Mouse (Mus musculus) forebrain, embryonic 11.5 days (tissue): ENCODE results near the gene Mxd4. TPM values are rescaled to one million over a fixed set of nuclear protein-coding genes. Genes with fewer than 3 reads are reported as not detected.
A peak's percentile ranks its signal among the peaks of the same experiment; 100 is the strongest.

Experiments used
- ATAC-seq: fragments of 200-750 bp; cut with Nextera tagmentation; replicated peaks from 2 replicates; pipeline ENCODE4 v1.8.0; 2017; ENCODE audit warnings: moderate TSS enrichment; ENCODE audit not compliant: low FRiP score
- DNase-seq: peaks from one replicate; pipeline ENCODE4 v3.0.0-alpha.2; 2017; ENCODE audit warnings: low spot score
- H3K27ac ChIP-seq: fragments of 300-500 bp; sonication (generic); 2 replicates; pipeline ENCODE4 v1.5.1; 2014; ENCODE audit warnings: low read depth, low read length
- H3K27me3 ChIP-seq: fragments of 300-500 bp; sonication (generic); 2 replicates; pipeline ENCODE4 v1.6.1; 2014; ENCODE audit warnings: mild to moderate bottlenecking, low read length, mixed read lengths; ENCODE audit not compliant: control insufficient read depth, insufficient read depth
- H3K36me3 ChIP-seq: fragments of 300-500 bp; sonication (generic); 2 replicates; pipeline ENCODE4 v1.6.1; 2014; ENCODE audit warnings: mild to moderate bottlenecking, low read length, moderate library complexity, mixed read lengths; ENCODE audit not compliant: control insufficient read depth, insufficient read depth
- H3K4me1 ChIP-seq: fragments of 300-500 bp; sonication (generic); replicated peaks from 2 replicates; pipeline ENCODE4 v1.6.1; 2014; ENCODE audit warnings: low read length, mixed read lengths; ENCODE audit not compliant: control insufficient read depth, insufficient read depth
- H3K4me2 ChIP-seq: fragments of 300-500 bp; sonication (generic); 2 replicates; pipeline ENCODE4 v1.6.1; 2014; ENCODE audit warnings: low read depth, mild to moderate bottlenecking, low read length, moderate library complexity, mixed read lengths; ENCODE audit not compliant: severe bottlenecking
- H3K4me3 ChIP-seq: fragments of 300-500 bp; sonication (generic); 2 replicates; pipeline ENCODE4 v1.5.1; 2014; ENCODE audit warnings: low read depth, low read length
- H3K9ac ChIP-seq: fragments of 300-500 bp; sonication (generic); 2 replicates; pipeline ENCODE4 v1.6.1; 2014; ENCODE audit warnings: low read length
- H3K9me3 ChIP-seq: fragments of 300-500 bp; sonication (generic); 2 replicates; pipeline ENCODE4 v1.6.1; 2016; ENCODE audit warnings: low read length, mixed read lengths; ENCODE audit not compliant: control insufficient read depth
- WGBS: fragments of 180-500 bp; shearing (Covaris S2); extraction: QIAGEN DNeasy Blood & Tissue Kit; methylation state at CpG from one replicate; pipeline ENCODE4 v1.1.7; 2014; 5-methylcytosine and 5-hydroxymethylcytosine counted together
- polyA plus RNA-seq: library from polyadenylated mRNA; unstranded; fragments of >200 nt; fragmentation: Nextera tagmentation; extraction: Ambion mirVana; gene quantifications from 2 replicates; pipeline ENCODE4 v1.2.1, GENCODE M21; 2014

Mxd4 gene
- polyA plus RNA-seq, 1 experiment from 2014 or later = 20.1 TPM

DNA sequence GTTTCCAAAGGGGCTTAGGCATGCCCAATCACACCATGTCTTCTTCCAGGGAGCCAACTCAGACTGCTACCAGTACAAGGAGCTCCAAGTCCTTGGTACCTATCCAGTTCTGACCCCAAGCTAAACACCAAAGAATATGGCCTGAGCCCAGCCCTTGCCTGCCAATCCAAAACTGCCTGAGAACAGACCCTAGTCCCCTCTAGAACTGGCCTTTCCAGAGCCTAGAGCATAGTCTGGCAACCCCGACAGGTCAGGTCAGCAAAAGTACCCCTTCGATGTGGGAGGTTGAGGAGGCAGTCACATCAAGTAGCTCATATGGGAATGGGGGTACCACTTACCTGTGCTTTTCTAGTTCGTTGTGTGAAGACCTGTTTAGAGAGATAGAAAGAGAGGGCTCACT, 3.5 kb downstream of the Mxd4 start:
- Histone ChIP-seq H3K4me2 (no peak overlapping the region), H3K4me3 (no peak overlapping the region), H3K27me3 (no peaks in the 10 kb centered on the region), H3K9me3 (no peaks in the 10 kb centered on the region), H3K27ac (no peak overlapping the region), H3K9ac (no peak overlapping the region), H3K36me3 (no peaks in the 10 kb centered on the region), H3K4me1 (peaks cover 11% of the 10 kb centered on the region; the same call in 1 of the 2 replicates)
- ATAC-seq (no peak), DNase-seq (no peak)
- WGBS = 94% methylated on average over 3 of the region's 3 CpGs

DNA sequence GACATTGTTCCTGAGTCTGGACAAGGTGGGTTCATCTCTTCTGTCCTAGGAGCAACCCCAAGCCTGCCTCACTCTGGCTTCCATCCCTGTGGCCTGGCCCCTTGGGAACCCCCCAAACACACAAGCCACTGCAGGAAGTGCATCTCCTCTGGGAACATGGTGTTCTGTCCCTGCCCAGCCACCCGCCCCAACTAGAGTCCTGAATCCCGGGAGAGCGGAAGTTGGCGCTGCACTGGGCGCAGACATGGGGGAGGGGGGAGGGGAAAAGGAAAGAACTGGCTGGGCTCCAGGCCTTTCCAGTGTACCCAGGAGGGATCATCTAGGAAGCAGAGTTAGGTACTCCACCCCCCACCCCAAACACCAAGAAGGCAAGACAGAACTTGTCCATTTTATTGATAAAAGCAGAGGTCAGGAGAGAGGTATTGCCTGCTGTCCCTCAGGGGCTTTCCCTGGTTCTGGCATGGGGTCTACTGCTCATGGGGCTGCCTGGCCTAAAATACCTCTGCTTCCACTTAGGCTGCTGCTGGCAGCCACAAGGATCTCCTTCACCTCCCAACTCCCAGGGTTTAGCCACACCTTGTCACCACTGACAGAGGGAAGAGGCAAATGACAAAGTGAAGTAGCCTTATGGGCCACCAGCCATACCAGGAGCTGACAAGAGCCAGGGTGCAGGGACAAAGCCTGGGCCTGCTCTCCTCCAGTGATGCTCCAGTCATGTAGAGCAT, 4.2 kb downstream of the Mxd4 start:
- H3K4me1 ChIP-seq = peaks cover 10% of the 10 kb centered on the region; the same call in 1 of the 2 replicates
- DNase-seq = no peak
- no peaks in the 10 kb centered on the region for H3K36me3 ChIP-seq
- ATAC-seq = no peak
- no peaks in the 10 kb centered on the region for H3K9me3 ChIP-seq
- H3K27me3 ChIP-seq = no peaks in the 10 kb centered on the region
- H3K27ac ChIP-seq = no peak overlapping the region
- WGBS = 82% methylated on average over 5 of the region's 5 CpGs
- H3K9ac ChIP-seq = no peak overlapping the region
- no peak overlapping the region for H3K4me3 ChIP-seq
- H3K4me2 ChIP-seq = no peak overlapping the region

GRCm38 (mm10) chr5:34182486-34182885, 5.0 kb downstream of the Mxd4 start:
- DNase-seq = no peak
- Histone ChIP-seq H3K9me3 (no peaks in the 10 kb centered on the region), H3K36me3 (no peaks in the 10 kb centered on the region), H3K27ac (no peak overlapping the region), H3K27me3 (no peaks in the 10 kb centered on the region), H3K4me1 (peaks cover 8% of the 10 kb centered on the region; the same call in 1 of the 2 replicates), H3K9ac (no peak overlapping the region), H3K4me3 (no peak overlapping the region), H3K4me2 (no peak overlapping the region)
- ATAC-seq = no peak
- 81% methylated on average over 3 of the region's 3 CpGs for WGBS

- ATAC-seq (no peak), DNase-seq (no peak)
- H3K4me3 ChIP-seq = no peak overlapping the region
- H3K27me3 ChIP-seq = no peaks in the 10 kb centered on the region
- H3K9me3 ChIP-seq = no peaks in the 10 kb centered on the region
- H3K27ac ChIP-seq = no peak overlapping the region
- WGBS = 88% methylated on average over 4 of the region's 4 CpGs
- no peaks in the 10 kb centered on the region for H3K4me1 ChIP-seq
- no peak overlapping the region for H3K4me2 ChIP-seq
- H3K36me3 ChIP-seq = no peaks in the 10 kb centered on the region
- no peak overlapping the region for H3K9ac ChIP-seq
Observed at GRCm38 (mm10) chr5:34177821-34178220, 9.7 kb downstream of the Mxd4 start.

DNA sequence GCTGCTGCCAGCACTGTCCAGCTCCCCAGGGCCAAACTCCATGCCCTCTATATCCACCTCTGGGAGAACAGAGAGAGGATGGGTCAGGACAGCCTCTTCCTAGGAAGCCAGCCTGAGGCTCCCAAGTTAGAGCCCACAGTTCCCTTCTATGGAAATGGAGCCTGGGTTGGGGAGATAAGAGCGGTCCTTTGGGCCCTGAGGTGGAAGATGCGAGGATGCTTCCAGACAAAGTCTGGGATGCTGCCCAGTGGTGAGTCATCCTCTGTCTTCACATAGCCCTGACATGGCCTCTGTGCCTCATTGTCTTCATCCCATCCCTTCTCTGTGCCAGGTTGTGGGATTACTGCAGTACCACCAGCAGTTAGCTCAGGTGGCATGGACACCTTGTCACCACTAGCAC, 10.4 kb downstream of the Mxd4 start:
- H3K27me3 ChIP-seq = no peaks in the 10 kb centered on the region
- no peak overlapping the region for H3K27ac ChIP-seq
- no peak overlapping the region for H3K4me3 ChIP-seq
- no peaks in the 10 kb centered on the region for H3K9me3 ChIP-seq
- no peak overlapping the region for H3K9ac ChIP-seq
- no peak for ATAC-seq
- 92% methylated on average over 2 of the region's 2 CpGs for WGBS
- H3K4me2 ChIP-seq = no peak overlapping the region
- no peak for DNase-seq
- no peaks in the 10 kb centered on the region for H3K36me3 ChIP-seq
- no peaks in the 10 kb centered on the region for H3K4me1 ChIP-seq

DNA sequence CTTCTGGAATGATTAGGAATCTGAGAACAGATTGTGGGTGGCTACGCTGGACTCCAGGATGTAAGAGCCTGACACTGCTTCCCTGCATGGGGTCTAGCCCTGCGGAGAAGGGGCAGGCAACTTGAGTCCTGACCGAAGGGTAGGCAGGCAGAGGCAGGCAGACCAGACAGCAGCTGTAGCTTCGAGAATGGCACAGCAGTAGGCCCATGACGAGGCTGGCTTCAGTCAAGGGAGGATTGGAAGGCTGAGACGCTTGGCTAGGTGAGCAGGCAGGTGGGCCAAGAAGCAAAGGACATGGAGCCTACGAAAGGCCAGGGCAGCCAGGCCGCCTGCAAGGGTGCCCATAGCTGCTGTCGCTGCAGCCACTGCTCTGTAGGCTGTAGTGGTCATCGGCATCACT, 10.8 kb downstream of the Mxd4 start:
- no peaks in the 10 kb centered on the region for H3K9me3 ChIP-seq
- no peak overlapping the region for H3K4me2 ChIP-seq
- H3K4me1 ChIP-seq = no peaks in the 10 kb centered on the region
- ATAC-seq = no peak
- no peak overlapping the region for H3K4me3 ChIP-seq
- H3K36me3 ChIP-seq = no peaks in the 10 kb centered on the region
- no peak overlapping the region for H3K27ac ChIP-seq
- WGBS = 66% methylated on average over 10 of the region's 10 CpGs
- no peaks in the 10 kb centered on the region for H3K27me3 ChIP-seq
- DNase-seq = no peak
- no peak overlapping the region for H3K9ac ChIP-seq

- H3K36me3 ChIP-seq = no peaks in the 10 kb centered on the region
- no peak for ATAC-seq
- H3K9ac ChIP-seq = no peak overlapping the region
- no peak overlapping the region for H3K4me3 ChIP-seq
- H3K4me1 ChIP-seq = no peaks in the 10 kb centered on the region
- H3K9me3 ChIP-seq = no peaks in the 10 kb centered on the region
- H3K4me2 ChIP-seq = no peak overlapping the region
- WGBS = 23% methylated on average over 5 of the region's 5 CpGs
- H3K27me3 ChIP-seq = no peaks in the 10 kb centered on the region
- no peak overlapping the region for H3K27ac ChIP-seq
- no peak for DNase-seq
Observed at GRCm38 (mm10) chr5:34175403-34175694, 12.2 kb downstream of the Mxd4 start.

DNA sequence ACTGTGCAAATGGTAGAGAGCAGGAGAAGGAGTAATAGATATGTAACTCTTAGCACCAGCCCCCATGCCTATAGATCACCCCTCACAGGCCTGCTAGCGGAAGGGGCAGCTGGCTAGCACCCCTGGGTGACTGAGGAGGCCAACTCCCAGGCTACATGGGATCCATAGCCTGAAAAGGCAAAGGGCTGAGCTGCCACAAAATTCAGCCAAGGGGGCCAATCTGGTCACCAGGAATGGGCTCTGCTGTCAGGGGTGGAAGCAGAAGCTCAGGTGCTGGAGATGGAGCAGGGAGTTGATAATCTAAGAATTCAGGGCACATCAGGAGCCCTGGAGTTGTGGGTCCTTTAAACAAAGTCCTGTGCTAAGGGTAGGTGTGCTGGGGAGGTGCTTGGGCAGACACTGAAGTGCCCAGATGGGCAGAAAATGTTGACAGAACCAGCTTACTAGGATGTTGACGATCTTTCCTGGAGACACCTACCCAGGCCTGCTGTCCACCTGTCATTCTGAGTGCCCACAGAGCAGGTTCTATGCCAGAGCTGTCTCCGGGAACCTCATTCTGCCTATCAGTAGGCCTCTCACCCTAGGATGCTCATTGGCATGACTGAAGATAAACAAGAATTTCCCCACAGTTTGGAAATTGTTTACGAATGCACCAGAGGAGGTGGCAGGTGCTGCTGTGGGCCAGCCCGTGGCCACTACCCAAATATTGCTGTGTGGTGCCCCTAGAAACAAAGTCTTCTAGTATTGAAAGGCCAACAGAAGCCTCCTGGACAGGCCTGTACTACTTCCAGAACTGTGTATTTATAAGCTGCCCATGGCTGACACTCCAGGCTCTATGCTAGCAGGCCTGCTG, 12.7 kb downstream of the Mxd4 start:
- DNase-seq (peak; percentile 25), ATAC-seq (no peak)
- no peaks in the 10 kb centered on the region for H3K4me1 ChIP-seq
- no peak overlapping the region for H3K27ac ChIP-seq
- H3K4me2 ChIP-seq = no peak overlapping the region
- H3K9ac ChIP-seq = no peak overlapping the region
- H3K4me3 ChIP-seq = no peak overlapping the region
- H3K27me3 ChIP-seq = no peaks in the 10 kb centered on the region
- H3K9me3 ChIP-seq = no peaks in the 10 kb centered on the region
- no peaks in the 10 kb centered on the region for H3K36me3 ChIP-seq
- 72% methylated on average over 5 of the region's 5 CpGs for WGBS

DNA sequence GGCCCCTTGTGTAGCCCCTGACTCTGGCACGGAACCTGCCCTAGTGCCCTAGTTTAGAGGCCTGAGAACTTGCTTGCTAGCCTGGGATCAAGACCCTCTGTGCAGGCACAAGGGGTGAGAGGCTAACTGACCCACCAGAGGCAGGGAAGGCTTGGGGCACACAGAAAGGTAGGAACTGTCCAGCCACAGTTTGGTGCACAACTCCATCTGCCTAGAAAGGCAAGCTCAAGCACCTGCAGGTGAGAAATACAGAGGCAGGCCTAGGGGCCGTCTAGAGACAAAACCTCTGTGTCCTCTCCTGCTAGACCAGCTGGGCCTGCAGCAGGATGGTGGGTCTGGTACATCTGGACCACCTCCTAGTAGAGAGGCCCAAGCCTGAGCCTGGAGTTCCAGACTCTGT, 13.5 kb downstream of the Mxd4 start:
- 87% methylated on average over 2 of the region's 2 CpGs for WGBS
- H3K9me3 ChIP-seq = no peaks in the 10 kb centered on the region
- no peak overlapping the region for H3K4me2 ChIP-seq
- no peak for DNase-seq
- H3K27ac ChIP-seq = no peak overlapping the region
- H3K36me3 ChIP-seq = no peaks in the 10 kb centered on the region
- no peaks in the 10 kb centered on the region for H3K27me3 ChIP-seq
- H3K4me3 ChIP-seq = no peak overlapping the region
- no peaks in the 10 kb centered on the region for H3K4me1 ChIP-seq
- no peak for ATAC-seq
- H3K9ac ChIP-seq = no peak overlapping the region
